In genomic region chr15:100052726-100053125, GRCm38 (mm10) we compare ENCODE assay signal across 12 mouse cellular contexts. TPM values are rescaled to one million over a fixed set of nuclear protein-coding genes. Genes with fewer than 3 reads are reported as not detected.
DNase-seq lines count a peak whose midpoint lies in the region; ATAC-seq lines count a peak whose summit lies in the region.
"Had no signal": no experiment of that assay in that cellular context is flagged by ENCODE, and none has a peak within 500 bp of the region (broad histone marks: within the 10 kb centered on the region; RNA-seq: fewer than 3 reads in every experiment).

No protein-coding gene starts in this region.

- DNase-seq in forebrain, embryonic 11.5 days (ENCODE audit: low spot score): no peak
- DNase-seq in midbrain, embryonic 10.5 days (ENCODE audit: low spot score): no peak
- DNase-seq in midbrain, embryonic 11.5 days (ENCODE audit: low spot score, missing footprints): no peak
- DNase-seq in retina, embryonic 14.5 days (ENCODE audit: low spot score): peak; percentile 37
- no peak for DNase-seq in kidney, adult 8-10 months
- no peak for DNase-seq in thymus, postnatal 25 days
- DNase-seq: cerebellum, postnatal 36 days; kidney, postnatal 25 days; right cerebral cortex, postnatal 4 days had no signal

- H3K27me3 ChIP-seq in forebrain, embryonic 16.5 days (replicated peaks; ENCODE audit: control insufficient read depth, insufficient read depth, low read length): no peaks in the 10 kb centered on the region
- no peaks in the 10 kb centered on the region for H3K27me3 ChIP-seq in forebrain, embryonic 11.5 days (ENCODE audit: control insufficient read depth, insufficient read depth, low read length)
- no peaks in the 10 kb centered on the region for H3K27me3 ChIP-seq in midbrain, embryonic 10.5 days (ENCODE audit: low read depth, poor library complexity, severe bottlenecking)
- H3K27me3 ChIP-seq in midbrain, embryonic 11.5 days (ENCODE audit: control insufficient read depth, insufficient read depth, low read length): no peaks in the 10 kb centered on the region
- no peaks in the 10 kb centered on the region for H3K27me3 ChIP-seq in hindbrain, embryonic 13.5 days
- H3K27me3 ChIP-seq: embryonic facial prominence, embryonic 15.5 days had no signal

- no peak overlapping the region for H3K9ac ChIP-seq in forebrain, embryonic 16.5 days (replicated peaks; ENCODE audit: low read depth, low read length)
- H3K9ac ChIP-seq in forebrain, embryonic 11.5 days (ENCODE audit: low read length): no peak overlapping the region
- H3K9ac ChIP-seq in midbrain, embryonic 11.5 days (ENCODE audit: low read length): no peak overlapping the region
- H3K9ac ChIP-seq in hindbrain, embryonic 13.5 days: peak overlapping the region; percentile 49; the same call in 1 of the 2 replicates
- H3K9ac ChIP-seq: embryonic facial prominence, embryonic 15.5 days had no signal

- 43% methylated on average over 3 of the region's 3 CpGs for WGBS in forebrain, embryonic 16.5 days
- 42% methylated on average over 3 of the region's 3 CpGs for WGBS in forebrain, embryonic 11.5 days
- 50% methylated on average over 3 of the region's 3 CpGs for WGBS in midbrain, embryonic 10.5 days
- 26% methylated on average over 3 of the region's 3 CpGs for WGBS in midbrain, embryonic 11.5 days
- 21% methylated on average over 3 of the region's 3 CpGs for WGBS in hindbrain, embryonic 13.5 days

- no peak overlapping the region for H3K4me2 ChIP-seq in forebrain, embryonic 16.5 days (ENCODE audit: low read length)
- no peak overlapping the region for H3K4me2 ChIP-seq in forebrain, embryonic 11.5 days (ENCODE audit: low read depth, low read length, severe bottlenecking)
- no peak overlapping the region for H3K4me2 ChIP-seq in midbrain, embryonic 11.5 days
- peak overlapping the region; percentile 21; the same call in 1 of the 2 replicates for H3K4me2 ChIP-seq in hindbrain, embryonic 13.5 days
- H3K4me2 ChIP-seq: embryonic facial prominence, embryonic 15.5 days had no signal

- no peaks in the 10 kb centered on the region for H3K9me3 ChIP-seq in forebrain, embryonic 16.5 days (ENCODE audit: control insufficient read depth, low read length)
- no peaks in the 10 kb centered on the region for H3K9me3 ChIP-seq in forebrain, embryonic 11.5 days (ENCODE audit: control insufficient read depth, low read length)
- H3K9me3 ChIP-seq in midbrain, embryonic 10.5 days (replicated peaks): no peaks in the 10 kb centered on the region; the same call in 1 of the 2 replicates
- no peaks in the 10 kb centered on the region for H3K9me3 ChIP-seq in midbrain, embryonic 11.5 days (ENCODE audit: control insufficient read depth, low read length)
- H3K9me3 ChIP-seq in hindbrain, embryonic 13.5 days: no peaks in the 10 kb centered on the region
- H3K9me3 ChIP-seq: embryonic facial prominence, embryonic 15.5 days had no signal

- H3K4me3 ChIP-seq in forebrain, embryonic 16.5 days (replicated peaks; ENCODE audit: low read length): no peak overlapping the region
- no peak overlapping the region for H3K4me3 ChIP-seq in forebrain, embryonic 11.5 days (ENCODE audit: low read depth, low read length)
- H3K4me3 ChIP-seq in midbrain, embryonic 10.5 days: no peak overlapping the region
- no peak overlapping the region for H3K4me3 ChIP-seq in midbrain, embryonic 11.5 days (ENCODE audit: low read depth, low read length)
- H3K4me3 ChIP-seq in hindbrain, embryonic 13.5 days: no peak overlapping the region
- H3K4me3 ChIP-seq: embryonic facial prominence, embryonic 15.5 days had no signal

- peak overlapping the region; percentile 5; the same call in 1 of the 2 replicates for H3K27ac ChIP-seq in forebrain, embryonic 16.5 days (ENCODE audit: low read length)
- H3K27ac ChIP-seq in forebrain, embryonic 11.5 days (ENCODE audit: low read depth, low read length): no peak overlapping the region
- peak overlapping the region; percentile 29; the same call in 1 of the 2 replicates for H3K27ac ChIP-seq in midbrain, embryonic 10.5 days (replicated peaks)
- H3K27ac ChIP-seq in midbrain, embryonic 11.5 days (ENCODE audit: low read depth, low read length): no peak overlapping the region
- peak overlapping the region; percentile 80 for H3K27ac ChIP-seq in hindbrain, embryonic 13.5 days
- H3K27ac ChIP-seq: embryonic facial prominence, embryonic 15.5 days had no signal

- 0 out of 2 replicates have a peak, but pooled peaks cover 3% of the 10 kb centered on the region for H3K36me3 ChIP-seq in forebrain, embryonic 16.5 days (ENCODE audit: control insufficient read depth, insufficient read depth)
- H3K36me3 ChIP-seq in forebrain, embryonic 11.5 days (ENCODE audit: control insufficient read depth, insufficient read depth, low read length): no peaks in the 10 kb centered on the region
- H3K36me3 ChIP-seq in midbrain, embryonic 10.5 days: peaks cover 50% of the 10 kb centered on the region
- no peaks in the 10 kb centered on the region for H3K36me3 ChIP-seq in midbrain, embryonic 11.5 days (ENCODE audit: control insufficient read depth, insufficient read depth, low read length)
- H3K36me3 ChIP-seq in hindbrain, embryonic 13.5 days: peaks cover 14% of the 10 kb centered on the region

- ATAC-seq in forebrain, embryonic 16.5 days: no peak
- ATAC-seq in forebrain, embryonic 11.5 days (replicated peaks; ENCODE audit: low FRiP score): no peak
- no peak for ATAC-seq in midbrain, embryonic 11.5 days (ENCODE audit: low FRiP score)
- no peak for ATAC-seq in hindbrain, embryonic 13.5 days (ENCODE audit: low FRiP score)

- H3K4me1 ChIP-seq in forebrain, embryonic 16.5 days (replicated peaks; ENCODE audit: control insufficient read depth, insufficient read depth, low read length): peaks cover 5% of the 10 kb centered on the region; the same call in 1 of the 2 replicates
- no peaks in the 10 kb centered on the region; the same call in 1 of the 2 replicates for H3K4me1 ChIP-seq in forebrain, embryonic 11.5 days (replicated peaks; ENCODE audit: control insufficient read depth, insufficient read depth, low read length)
- peaks cover 14% of the 10 kb centered on the region for H3K4me1 ChIP-seq in midbrain, embryonic 10.5 days
- peaks cover 11% of the 10 kb centered on the region for H3K4me1 ChIP-seq in midbrain, embryonic 11.5 days (ENCODE audit: control insufficient read depth, insufficient read depth, low read length)
- peaks cover 22% of the 10 kb centered on the region for H3K4me1 ChIP-seq in hindbrain, embryonic 13.5 days (replicated peaks)

RNA-seq across cellular contexts. Expression of gene Dip2b, which starts 14.3 kb away (rescaled TPM):
- 19.2 and 21.1 TPM in 2 replicates for polyA plus RNA-seq in forebrain, embryonic 16.5 days (2015; fragmentation: Nextera tagmentation; extraction: Ambion mirVana)
- 27.9 and 28.3 TPM in 2 replicates for polyA plus RNA-seq in forebrain, embryonic 11.5 days (2014; fragmentation: Nextera tagmentation; extraction: Ambion mirVana)
- 16.4 and 18.8 TPM in 2 replicates for polyA plus RNA-seq in midbrain, embryonic 10.5 days (2016; fragmentation: Nextera tagmentation; extraction: Ambion mirVana)
- polyA plus RNA-seq in midbrain, embryonic 11.5 days (2014; fragmentation: Nextera tagmentation; extraction: Ambion mirVana): 22.3 and 23.9 TPM in 2 replicates
- 19.1 and 19.6 TPM in 2 replicates for polyA plus RNA-seq in hindbrain, embryonic 13.5 days (2015; fragmentation: Nextera tagmentation; extraction: Ambion mirVana)

Comparison
In these comparisons a context has a peak if more than half of its experiments do, and no peak if none do; other contexts are left out.
1. H3K27ac ChIP-seq: peak in forebrain, embryonic 16.5 days (single experiment), midbrain, embryonic 10.5 days (single experiment) and hindbrain, embryonic 13.5 days (single experiment); none in forebrain, embryonic 11.5 days (single experiment) and midbrain, embryonic 11.5 days (single experiment).